Mouse (Mus musculus) midbrain, embryonic 16.5 days (tissue): ENCODE data around the gene Strn4. TPM values are rescaled to one million over a fixed set of nuclear protein-coding genes. Genes with fewer than 3 reads are reported as not detected.

Experiments
- ATAC-seq: fragments of 200-750 bp; cut with Nextera tagmentation; 2 replicates; pipeline ENCODE4 v1.8.0; 2017; ENCODE audit warnings: moderate TSS enrichment
- H3K27ac ChIP-seq: fragments of 300-500 bp; sonication (generic); 2 replicates; pipeline ENCODE4 v1.5.1; 2014; ENCODE audit warnings: mild to moderate bottlenecking, low read length, mixed read lengths
- H3K27me3 ChIP-seq: fragments of 300-500 bp; sonication (generic); 2 replicates; pipeline ENCODE4 v1.6.1; 2014; ENCODE audit warnings: low read depth, low read length, mixed read lengths; ENCODE audit not compliant: control insufficient read depth, insufficient read depth
- H3K36me3 ChIP-seq: fragments of 300-500 bp; sonication (generic); 2 replicates; pipeline ENCODE4 v1.6.1; 2014; ENCODE audit warnings: mild to moderate bottlenecking, low read length, moderate library complexity, mixed read lengths; ENCODE audit not compliant: control insufficient read depth, insufficient read depth
- H3K4me1 ChIP-seq: fragments of 300-500 bp; sonication (generic); 2 replicates; pipeline ENCODE4 v1.6.1; 2014; ENCODE audit warnings: mild to moderate bottlenecking, low read length, mixed read lengths; ENCODE audit not compliant: control insufficient read depth, insufficient read depth
- H3K4me2 ChIP-seq: fragments of 300-500 bp; sonication (generic); 2 replicates; pipeline ENCODE4 v1.6.1; 2014; ENCODE audit warnings: mild to moderate bottlenecking, low read length, mixed read lengths
- H3K4me3 ChIP-seq: fragments of 300-500 bp; sonication (generic); 2 replicates; pipeline ENCODE4 v1.5.1; 2014; ENCODE audit warnings: low read depth, mild to moderate bottlenecking, low read length, moderate library complexity, mixed read lengths
- H3K9ac ChIP-seq: fragments of 300-500 bp; sonication (generic); 2 replicates; pipeline ENCODE4 v1.6.1; 2014; ENCODE audit warnings: low read depth, low read length, mixed read lengths
- H3K9me3 ChIP-seq: fragments of 300-500 bp; sonication (generic); replicated peaks from 2 replicates; pipeline ENCODE4 v1.6.1; 2014; ENCODE audit warnings: mild to moderate bottlenecking, low read length, mixed read lengths; ENCODE audit not compliant: control insufficient read depth, poor library complexity, severe bottlenecking
- WGBS: fragments of 180-500 bp; shearing (Covaris S2); extraction: QIAGEN DNeasy Blood & Tissue Kit; methylation state at CpG from one replicate; pipeline ENCODE4 v1.1.7; 2014; 5-methylcytosine and 5-hydroxymethylcytosine counted together
- polyA plus RNA-seq: library from polyadenylated mRNA; unstranded; fragments of >200 nt; fragmentation: Nextera tagmentation; extraction: Ambion mirVana; gene quantifications from 2 replicates; pipeline ENCODE4 v1.2.1, GENCODE M21; 2015

Strn4 gene
- 185 and 199 TPM in 2 replicates for polyA plus RNA-seq

DNA sequence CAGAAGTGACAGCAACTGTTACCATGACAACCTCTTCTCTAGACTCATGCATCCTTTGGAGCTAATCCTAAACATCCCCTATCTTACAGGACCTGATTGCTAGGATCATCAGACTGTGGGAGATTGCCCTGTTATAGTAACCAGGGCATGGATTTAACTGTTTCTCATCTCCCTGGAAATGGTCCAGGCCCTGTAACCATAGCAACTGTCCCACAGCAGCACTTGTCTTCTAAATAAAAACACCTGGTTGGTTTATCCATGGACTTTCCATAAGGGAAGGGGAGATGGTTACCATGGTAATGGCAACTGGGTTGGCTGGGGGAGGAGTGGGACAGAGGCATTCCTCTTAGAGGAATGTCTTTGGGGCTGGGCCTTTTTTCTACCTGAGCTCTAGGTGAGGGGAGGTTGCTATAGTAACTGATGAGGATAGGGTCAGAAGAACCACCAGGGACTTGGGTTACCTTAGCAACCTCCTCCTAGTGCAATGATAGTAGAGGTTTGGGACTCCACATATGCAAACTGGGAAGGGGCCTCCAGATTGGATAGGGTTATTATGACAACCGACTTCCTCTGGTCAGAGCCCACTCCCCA is at the start of gene Strn4:
TSS of gene Strn4 (plus strand) at position 539 of the 591 bp plus-strand sequence.
- peak within 1 kb of the TSS; percentile 100 for H3K27ac ChIP-seq
- peak within 1 kb of the TSS; percentile 99 for H3K9ac ChIP-seq
- H3K27me3 ChIP-seq = no peaks in the 10 kb centered on the region
- H3K9me3 ChIP-seq = no peaks in the 10 kb centered on the region
- H3K4me1 ChIP-seq = peaks cover 67% of the 10 kb centered on the region
- ATAC-seq = peak; percentile 88
- H3K4me2 ChIP-seq = peak within 1 kb of the TSS; percentile 68
- WGBS = 5% methylated on average over 1 of the region's 1 CpGs
- H3K4me3 ChIP-seq = peak within 1 kb of the TSS; percentile 92
- H3K36me3 ChIP-seq = no peaks in the 10 kb centered on the region

DNA sequence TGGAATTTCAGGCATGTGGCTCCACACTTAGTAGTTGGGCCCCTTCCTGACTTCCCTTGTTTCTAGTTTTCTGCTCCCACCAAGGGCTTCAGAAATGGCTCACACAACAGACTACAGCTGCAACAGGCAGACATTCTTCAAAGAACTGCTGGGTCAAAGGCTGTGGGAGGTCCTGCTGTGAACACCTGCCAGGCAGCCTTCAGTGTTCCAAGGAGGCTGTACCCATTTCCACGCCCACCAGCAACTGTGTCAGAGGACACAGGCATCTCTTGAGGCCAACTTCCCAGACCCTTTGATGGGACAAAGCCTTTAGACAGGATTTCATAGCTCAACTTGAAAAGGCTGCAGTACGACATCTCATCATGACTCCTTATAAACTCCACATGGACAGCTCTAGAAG is 49.2 kb upstream of the Strn4 start:
- no peak overlapping the region for H3K4me2 ChIP-seq
- 22% methylated on average over 2 of the region's 2 CpGs for WGBS
- ATAC-seq = no peak
- 0 out of 2 replicates have a peak, but pooled peaks cover 3% of the 10 kb centered on the region for H3K9me3 ChIP-seq
- H3K4me3 ChIP-seq = no peak overlapping the region
- H3K27me3 ChIP-seq = no peaks in the 10 kb centered on the region
- H3K9ac ChIP-seq = no peak overlapping the region
- H3K36me3 ChIP-seq = no peaks in the 10 kb centered on the region
- H3K4me1 ChIP-seq = no peaks in the 10 kb centered on the region; the same call in 1 of the 2 replicates
- H3K27ac ChIP-seq = no peak overlapping the region

DNA sequence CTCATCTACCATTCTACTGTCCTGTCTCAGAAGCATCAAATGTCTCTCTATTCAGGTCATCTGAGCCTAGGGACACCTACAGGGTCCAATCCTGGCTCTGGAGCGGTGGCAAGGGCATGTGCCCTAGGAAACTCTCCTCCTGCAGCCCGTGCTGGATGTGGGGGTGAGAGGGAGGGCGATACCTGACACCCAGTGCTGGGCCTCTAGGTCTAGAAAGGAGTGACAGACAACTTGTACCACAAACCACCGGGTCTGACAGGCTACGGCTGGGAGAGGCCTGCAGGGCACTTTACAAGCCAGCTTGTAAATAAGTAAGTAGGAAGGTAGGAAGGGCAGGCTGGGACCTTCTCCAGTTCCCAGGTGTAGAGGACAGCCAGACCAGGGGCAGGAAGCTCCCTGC is 39.8 kb upstream of the Strn4 start:
- Histone ChIP-seq H3K27me3 (no peaks in the 10 kb centered on the region), H3K4me1 (peaks cover 4% of the 10 kb centered on the region; the same call in 1 of the 2 replicates), H3K4me3 (no peak overlapping the region), H3K9me3 (no peaks in the 10 kb centered on the region; the same call in 1 of the 2 replicates), H3K36me3 (no peaks in the 10 kb centered on the region), H3K9ac (no peak overlapping the region), H3K4me2 (no peak overlapping the region), H3K27ac (no peak overlapping the region)
- no peak for ATAC-seq
- 59% methylated on average over 5 of the region's 5 CpGs for WGBS

DNA sequence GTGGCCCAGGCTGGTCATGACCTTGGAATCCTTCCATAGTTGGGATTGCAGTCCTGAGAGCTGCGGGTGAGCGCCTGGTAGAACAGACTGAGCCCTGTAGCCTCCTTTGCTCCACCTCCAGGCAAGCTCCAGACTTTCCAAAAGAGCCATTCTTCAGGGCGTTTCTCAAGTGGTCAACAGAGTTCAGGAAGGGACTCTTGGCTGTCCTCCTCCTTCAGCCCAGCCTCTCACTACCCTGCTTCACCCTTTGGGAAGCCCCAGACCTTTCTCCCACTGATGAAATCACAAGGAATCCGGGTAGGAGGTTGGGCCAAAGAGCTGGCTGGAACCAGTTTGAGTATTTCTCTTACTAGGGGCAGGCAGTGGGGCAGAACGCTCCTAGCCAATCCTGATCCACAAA is 35.6 kb upstream of the Strn4 start:
- Histone ChIP-seq H3K9me3 (no peaks in the 10 kb centered on the region), H3K4me2 (no peak overlapping the region), H3K27me3 (no peaks in the 10 kb centered on the region), H3K9ac (no peak overlapping the region), H3K27ac (no peak overlapping the region), H3K4me1 (peaks cover 13% of the 10 kb centered on the region; the same call in 1 of the 2 replicates), H3K4me3 (no peak overlapping the region), H3K36me3 (no peaks in the 10 kb centered on the region)
- 74% methylated on average over 5 of the region's 5 CpGs for WGBS
- no peak for ATAC-seq

DNA sequence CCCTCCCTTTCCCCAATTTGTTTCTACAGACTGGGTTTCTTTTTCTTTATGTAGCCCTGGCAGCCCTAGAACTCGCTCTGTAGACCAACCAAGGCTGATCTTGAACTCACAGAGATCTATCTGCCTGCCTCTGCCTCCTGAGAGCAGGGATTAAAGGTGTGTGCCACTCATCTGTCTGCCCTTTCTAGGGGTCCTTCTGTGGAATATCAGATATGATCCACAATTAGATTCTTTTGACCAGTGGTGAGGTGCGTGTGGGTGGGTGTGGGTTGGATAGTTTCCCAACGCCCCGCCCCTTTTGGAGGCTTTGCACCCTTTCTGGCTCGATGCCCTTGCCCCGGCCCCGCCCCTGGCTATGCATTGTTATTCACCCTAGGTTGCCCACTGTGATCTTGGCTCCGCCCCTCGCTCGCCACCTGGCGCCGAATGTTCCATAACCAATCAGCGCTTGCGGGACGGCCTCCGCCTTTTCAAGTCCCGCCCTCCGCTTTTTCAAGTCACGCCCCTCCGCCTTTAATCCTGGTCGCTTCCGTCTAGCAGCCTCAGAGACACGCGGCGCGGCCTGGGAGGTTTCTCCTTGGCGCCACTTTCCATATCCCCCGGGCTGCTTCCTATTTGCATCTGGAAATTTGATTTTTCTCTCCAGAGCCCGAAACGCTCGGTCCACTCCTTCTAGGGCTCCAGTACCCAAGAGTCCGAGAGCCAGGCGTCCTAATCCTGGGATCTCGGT is 34.7 kb upstream of the Strn4 start, which contains the start of gene Slc1a5:
TSS of gene Slc1a5 (plus strand) at position 516 of the 730 bp plus-strand sequence.
- Histone ChIP-seq H3K27ac (no peak within 1 kb of the TSS), H3K9me3 (no peaks in the 10 kb centered on the region), H3K4me2 (peak within 1 kb of the TSS; percentile 99), H3K27me3 (no peaks in the 10 kb centered on the region), H3K9ac (peak within 1 kb of the TSS; percentile 66), H3K4me1 (peaks cover 13% of the 10 kb centered on the region; the same call in 1 of the 2 replicates), H3K36me3 (no peaks in the 10 kb centered on the region), H3K4me3 (peak within 1 kb of the TSS; percentile 57)
- WGBS = 3% methylated on average over 34 of the region's 34 CpGs
- ATAC-seq = peak; percentile 76

DNA sequence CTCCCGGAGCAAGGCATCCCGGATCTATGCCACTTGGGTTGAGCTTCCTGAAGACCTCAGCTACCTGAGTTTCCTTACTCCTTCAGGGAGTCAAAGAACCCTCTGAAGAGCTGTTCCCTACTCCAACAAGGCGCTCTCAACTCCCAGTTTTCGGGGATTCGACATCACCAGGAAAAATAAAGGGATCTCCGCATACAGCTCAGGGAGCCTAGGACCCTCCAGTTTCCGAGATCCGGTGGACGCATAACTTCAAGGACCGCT is 34.2 kb upstream of the Strn4 start:
- Histone ChIP-seq H3K4me1 (peaks cover 13% of the 10 kb centered on the region; the same call in 1 of the 2 replicates), H3K4me3 (peak overlapping the region; percentile 57), H3K36me3 (no peaks in the 10 kb centered on the region), H3K27ac (no peak overlapping the region), H3K9me3 (no peaks in the 10 kb centered on the region), H3K9ac (peak overlapping the region; percentile 66), H3K27me3 (no peaks in the 10 kb centered on the region), H3K4me2 (peak overlapping the region; percentile 99)
- ATAC-seq = peak; percentile 50; the same call in 1 of the 2 replicates
- WGBS = under 1% methylated on average over 10 of the region's 10 CpGs

DNA sequence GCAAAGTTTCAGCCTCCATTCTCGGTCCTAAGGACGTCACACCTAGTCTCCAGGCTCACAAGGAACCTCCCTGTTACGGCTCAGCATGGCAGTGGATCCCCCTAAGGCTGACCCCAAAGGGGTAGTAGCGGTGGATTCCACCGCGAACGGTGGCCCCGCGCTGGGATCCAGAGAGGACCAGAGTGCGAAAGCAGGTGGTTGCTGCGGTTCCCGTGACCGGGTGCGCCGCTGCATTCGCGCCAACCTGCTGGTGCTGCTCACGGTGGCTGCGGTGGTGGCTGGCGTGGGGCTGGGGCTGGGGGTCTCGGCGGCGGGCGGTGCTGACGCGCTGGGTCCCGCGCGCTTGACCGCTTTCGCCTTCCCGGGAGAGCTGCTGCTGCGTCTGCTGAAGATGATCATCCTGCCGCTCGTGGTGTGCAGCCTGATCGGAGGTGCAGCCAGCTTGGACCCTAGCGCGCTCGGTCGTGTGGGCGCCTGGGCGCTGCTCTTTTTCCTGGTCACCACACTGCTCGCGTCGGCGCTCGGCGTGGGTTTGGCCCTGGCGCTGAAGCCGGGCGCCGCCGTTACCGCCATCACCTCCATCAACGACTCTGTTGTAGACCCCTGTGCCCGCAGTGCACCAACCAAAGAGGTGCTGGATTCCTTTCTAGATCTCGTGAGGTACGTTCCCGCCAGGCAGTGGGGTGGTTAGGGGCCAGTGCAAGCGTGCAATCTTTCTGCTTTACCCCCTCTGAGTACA is 33.7 kb upstream of the Strn4 start:
- Histone ChIP-seq H3K4me3 (peak overlapping the region; percentile 57), H3K36me3 (no peaks in the 10 kb centered on the region), H3K4me1 (peaks cover 13% of the 10 kb centered on the region; the same call in 1 of the 2 replicates), H3K4me2 (peak overlapping the region; percentile 99), H3K9ac (peak overlapping the region; percentile 66), H3K27ac (no peak overlapping the region), H3K27me3 (no peaks in the 10 kb centered on the region), H3K9me3 (no peaks in the 10 kb centered on the region)
- WGBS = under 1% methylated on average over 59 of the region's 60 CpGs
- ATAC-seq = peak; percentile 18

DNA sequence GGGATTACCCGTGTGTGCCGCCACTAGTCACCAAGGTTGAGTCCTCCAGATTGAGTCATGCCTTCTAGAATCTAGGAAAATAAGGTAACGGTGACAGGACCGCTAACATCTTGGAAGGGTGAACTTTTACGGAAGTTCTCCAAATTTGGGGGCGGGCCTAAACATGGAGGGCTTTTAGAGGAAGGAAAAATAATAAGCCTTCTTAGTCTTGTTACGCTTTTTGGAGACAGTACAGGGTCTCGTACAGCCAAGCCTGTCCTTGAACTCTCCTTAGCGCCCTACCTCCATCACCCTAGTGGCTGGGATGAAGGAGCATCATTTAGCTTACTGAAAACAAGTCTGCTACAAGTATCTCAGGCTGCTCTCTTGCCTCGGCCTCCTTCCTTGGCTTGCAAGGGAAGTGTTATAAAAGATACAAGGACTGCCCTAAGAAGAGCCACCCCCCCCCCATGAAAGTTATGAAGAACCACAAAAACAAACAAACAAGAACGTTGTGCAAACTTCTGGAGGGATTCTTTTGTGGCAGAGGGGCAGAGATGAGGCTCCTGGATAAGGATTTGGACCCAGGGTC is 33.0 kb upstream of the Strn4 start:
- Histone ChIP-seq H3K9ac (peak overlapping the region; percentile 66), H3K9me3 (no peaks in the 10 kb centered on the region), H3K4me3 (peak overlapping the region; percentile 57), H3K36me3 (no peaks in the 10 kb centered on the region), H3K4me2 (peak overlapping the region; percentile 99), H3K27me3 (no peaks in the 10 kb centered on the region), H3K4me1 (peaks cover 13% of the 10 kb centered on the region; the same call in 1 of the 2 replicates), H3K27ac (no peak overlapping the region)
- no peak for ATAC-seq
- 5% methylated on average over 11 of the region's 11 CpGs for WGBS
